Mouse (Mus musculus) heart, embryonic 13.5 days (tissue): Measurements from ENCODE around the gene Prpf31. TPM values are rescaled to one million over a fixed set of nuclear protein-coding genes. Genes with fewer than 3 reads are reported as not detected.
A peak's percentile ranks its signal among the peaks of the same experiment; 100 is the strongest.

Source experiments
- ATAC-seq: fragments of 200-750 bp; cut with Nextera tagmentation; 2 replicates; pipeline ENCODE4 v1.8.0; 2017; ENCODE audit warnings: moderate TSS enrichment; ENCODE audit not compliant: insufficient number of reproducible peaks, low FRiP score, low TSS enrichment; ENCODE audit errors: extremely low read depth
- H3K27ac ChIP-seq: fragments of 300-500 bp; sonication (generic); replicated peaks from 2 replicates; pipeline ENCODE4 v1.5.1; 2015; ENCODE audit warnings: moderate library complexity, mild to moderate bottlenecking, inconsistent platforms
- H3K27me3 ChIP-seq: fragments of 300-500 bp; sonication (generic); replicated peaks from 2 replicates; pipeline ENCODE4 v1.6.1; 2015; ENCODE audit warnings: mild to moderate bottlenecking, inconsistent platforms
- H3K36me3 ChIP-seq: fragments of 300-500 bp; sonication (generic); 2 replicates; pipeline ENCODE4 v1.6.1; 2015; ENCODE audit warnings: mild to moderate bottlenecking, inconsistent platforms
- H3K4me1 ChIP-seq: fragments of 300-500 bp; sonication (generic); 2 replicates; pipeline ENCODE4 v1.6.1; 2015; ENCODE audit warnings: inconsistent platforms
- H3K4me2 ChIP-seq: fragments of 300-500 bp; sonication (generic); 2 replicates; pipeline ENCODE4 v1.6.1; 2015; ENCODE audit warnings: inconsistent platforms, mild to moderate bottlenecking, moderate library complexity
- H3K4me3 ChIP-seq: fragments of 300-500 bp; sonication (generic); 2 replicates; pipeline ENCODE4 v1.5.1; 2015; ENCODE audit warnings: moderate library complexity, mild to moderate bottlenecking, inconsistent platforms
- H3K9ac ChIP-seq: fragments of 300-500 bp; sonication (generic); 2 replicates; pipeline ENCODE4 v1.6.1; 2015; ENCODE audit warnings: inconsistent platforms, mild to moderate bottlenecking, moderate library complexity
- H3K9me3 ChIP-seq: fragments of 300-500 bp; sonication (generic); 2 replicates; pipeline ENCODE4 v1.6.1; 2016; ENCODE audit warnings: inconsistent platforms
- WGBS: fragments of 180-500 bp; shearing (Covaris S2); methylation state at CpG from one replicate; pipeline ENCODE4 v1.1.7; 2015; ENCODE audit warnings: mixed read lengths; 5-methylcytosine and 5-hydroxymethylcytosine counted together
- polyA plus RNA-seq: library from polyadenylated mRNA; unstranded; fragments of >200 nt; fragmentation: Nextera tagmentation; extraction: Ambion mirVana; gene quantifications from 2 replicates; pipeline ENCODE4 v1.2.1, GENCODE M21; 2015

Prpf31 gene
- polyA plus RNA-seq, 1 experiment from 2014 or later, result 60.9 TPM

- WGBS, result 30% methylated on average over 15 of the region's 15 CpGs
- Histone ChIP-seq H3K27ac (peak overlapping the region; percentile 95), H3K36me3 (peaks cover 42% of the 10 kb centered on the region), H3K4me3 (peak overlapping the region; percentile 79), H3K4me1 (peaks cover 38% of the 10 kb centered on the region), H3K27me3 (no peaks in the 10 kb centered on the region), H3K4me2 (peak overlapping the region; percentile 75), H3K9ac (peak overlapping the region; percentile 94), H3K9me3 (no peaks in the 10 kb centered on the region)
- no peak; the same call in 1 of the 2 replicates for ATAC-seq
These were observed 34.9 kb downstream of the Prpf31 start for GRCm38 (mm10) chr7:3664524-3665214.

GRCm38 (mm10) chr7:3665215-3666114 lies 35.7 kb downstream of the Prpf31 start, which contains the start of gene Leng1:
Gene Leng1, minus strand, starts transcription at chr7:3665840.
- H3K27ac ChIP-seq, result peak within 1 kb of the TSS; percentile 95
- H3K4me1 ChIP-seq, result peaks cover 38% of the 10 kb centered on the region
- WGBS, result 3% methylated on average over 45 of the region's 45 CpGs
- H3K9me3 ChIP-seq, result no peaks in the 10 kb centered on the region
- peak within 1 kb of the TSS; percentile 94 for H3K9ac ChIP-seq
- ATAC-seq, result peak; percentile 95
- no peaks in the 10 kb centered on the region for H3K27me3 ChIP-seq
- H3K4me2 ChIP-seq, result peak within 1 kb of the TSS; percentile 75
- H3K4me3 ChIP-seq, result peak within 1 kb of the TSS; percentile 79
- peaks cover 34% of the 10 kb centered on the region for H3K36me3 ChIP-seq

GRCm38 (mm10) chr7:3666921-3667391 lies 37.2 kb downstream of the Prpf31 start:
- no peak for ATAC-seq
- H3K36me3 ChIP-seq, result peaks cover 19% of the 10 kb centered on the region
- no peaks in the 10 kb centered on the region for H3K27me3 ChIP-seq
- peak overlapping the region; percentile 75 for H3K4me2 ChIP-seq
- peaks cover 38% of the 10 kb centered on the region for H3K4me1 ChIP-seq
- H3K9ac ChIP-seq, result peak overlapping the region; percentile 69
- peak overlapping the region; percentile 42 for H3K4me3 ChIP-seq
- no peaks in the 10 kb centered on the region for H3K9me3 ChIP-seq
- WGBS, result 4% methylated on average over 14 of the region's 14 CpGs
- peak overlapping the region; percentile 54 for H3K27ac ChIP-seq

GRCm38 (mm10) chr7:3674507-3675227 lies 44.9 kb downstream of the Prpf31 start:
- Histone ChIP-seq H3K27ac (no peak overlapping the region), H3K9me3 (no peaks in the 10 kb centered on the region), H3K4me3 (no peak overlapping the region), H3K9ac (no peak overlapping the region), H3K36me3 (peaks cover 9% of the 10 kb centered on the region), H3K4me1 (no peaks in the 10 kb centered on the region), H3K27me3 (no peaks in the 10 kb centered on the region), H3K4me2 (no peak overlapping the region)
- WGBS, result 63% methylated on average over 10 of the region's 10 CpGs
- ATAC-seq, result no peak

GRCm38 (mm10) chr7:3675228-3675548 lies 45.4 kb downstream of the Prpf31 start:
- 85% methylated on average over 3 of the region's 3 CpGs for WGBS
- H3K9ac ChIP-seq, result no peak overlapping the region
- H3K27me3 ChIP-seq, result no peaks in the 10 kb centered on the region
- no peak for ATAC-seq
- H3K4me2 ChIP-seq, result no peak overlapping the region
- H3K4me3 ChIP-seq, result no peak overlapping the region
- no peak overlapping the region for H3K27ac ChIP-seq
- no peaks in the 10 kb centered on the region for H3K4me1 ChIP-seq
- H3K9me3 ChIP-seq, result no peaks in the 10 kb centered on the region
- H3K36me3 ChIP-seq, result peaks cover 10% of the 10 kb centered on the region

- 77% methylated on average over 12 of the region's 12 CpGs for WGBS
- Histone ChIP-seq H3K27ac (no peak overlapping the region), H3K4me1 (no peaks in the 10 kb centered on the region), H3K4me2 (no peak overlapping the region), H3K9ac (no peak overlapping the region), H3K9me3 (no peaks in the 10 kb centered on the region), H3K36me3 (peaks cover 20% of the 10 kb centered on the region), H3K4me3 (no peak overlapping the region), H3K27me3 (no peaks in the 10 kb centered on the region)
- no peak for ATAC-seq
These were observed 46.6 kb downstream of the Prpf31 start for GRCm38 (mm10) chr7:3676371-3676770.

- no peak within 1 kb of the TSS for H3K4me3 ChIP-seq
- no peak within 1 kb of the TSS for H3K4me2 ChIP-seq
- H3K9ac ChIP-seq, result no peak within 1 kb of the TSS
These were observed 47.6 kb downstream of the Prpf31 start, which contains the start of gene Tmc4 for GRCm38 (mm10) chr7:3677342-3677741. Gene Tmc4, minus strand, starts transcription at chr7:3677553.

GRCm38 (mm10) chr7:3683908-3684550 lies 54.2 kb downstream of the Prpf31 start:
- H3K4me2 ChIP-seq, result no peak overlapping the region
- no peaks in the 10 kb centered on the region for H3K4me1 ChIP-seq
- H3K27ac ChIP-seq, result no peak overlapping the region
- no peak overlapping the region for H3K9ac ChIP-seq
- H3K27me3 ChIP-seq, result no peaks in the 10 kb centered on the region
- no peaks in the 10 kb centered on the region for H3K9me3 ChIP-seq
- 81% methylated on average over 10 of the region's 10 CpGs for WGBS
- no peak for ATAC-seq
- H3K4me3 ChIP-seq, result no peak overlapping the region
- peaks cover 73% of the 10 kb centered on the region for H3K36me3 ChIP-seq

More at GRCm38 (mm10) chr7:3677342-3677741, 47.6 kb downstream of the Prpf31 start, which contains the start of gene Tmc4:
- no peaks in the 10 kb centered on the region for H3K27me3 ChIP-seq
- H3K4me1 ChIP-seq, result no peaks in the 10 kb centered on the region
- no peak within 1 kb of the TSS for H3K27ac ChIP-seq
- WGBS, result 59% methylated on average over 9 of the region's 9 CpGs
- no peak for ATAC-seq
- no peaks in the 10 kb centered on the region for H3K9me3 ChIP-seq
- peaks cover 24% of the 10 kb centered on the region for H3K36me3 ChIP-seq

- H3K9me3 ChIP-seq, result no peaks in the 10 kb centered on the region
- 86% methylated on average over 8 of the region's 8 CpGs for WGBS
- H3K36me3 ChIP-seq, result peaks cover 73% of the 10 kb centered on the region
- no peak overlapping the region for H3K27ac ChIP-seq
- H3K4me3 ChIP-seq, result no peak overlapping the region
- H3K27me3 ChIP-seq, result no peaks in the 10 kb centered on the region
- H3K4me1 ChIP-seq, result no peaks in the 10 kb centered on the region
- no peak overlapping the region for H3K4me2 ChIP-seq
- H3K9ac ChIP-seq, result no peak overlapping the region
- no peak for ATAC-seq
These were observed 54.9 kb downstream of the Prpf31 start for GRCm38 (mm10) chr7:3684698-3685097.

- Histone ChIP-seq H3K4me3 (no peak overlapping the region), H3K27ac (no peak overlapping the region), H3K36me3 (peaks cover 75% of the 10 kb centered on the region), H3K27me3 (no peaks in the 10 kb centered on the region), H3K9ac (no peak overlapping the region), H3K4me1 (no peaks in the 10 kb centered on the region), H3K9me3 (no peaks in the 10 kb centered on the region), H3K4me2 (no peak overlapping the region)
- 76% methylated on average over 31 of the region's 31 CpGs for WGBS
- no peak for ATAC-seq
These were observed 55.8 kb downstream of the Prpf31 start for GRCm38 (mm10) chr7:3685400-3686187.
